Mouse (Mus musculus) stomach, embryonic 16.5 days (tissue): Measurements from ENCODE around the gene Nkap. TPM values are rescaled to one million over a fixed set of nuclear protein-coding genes. Genes with fewer than 3 reads are reported as not detected.
"Not testable (repeated sequence)": the region's sequence is repeated elsewhere in the genome, so short reads cannot be mapped to it uniquely, and the experiment has no call there.

Experiments
- ATAC-seq: fragments of 200-750 bp; cut with Nextera tagmentation; 2 replicates; pipeline ENCODE4 v1.8.0; 2017; ENCODE audit warnings: moderate number of reproducible peaks, moderate TSS enrichment; ENCODE audit not compliant: insufficient read depth, low FRiP score
- H3K27ac ChIP-seq: fragments of 300-500 bp; sonication (generic); 2 replicates; pipeline ENCODE4 v1.5.1; 2014; ENCODE audit warnings: low read length
- H3K27me3 ChIP-seq: fragments of 300-500 bp; sonication (generic); 2 replicates; pipeline ENCODE4 v1.6.1; 2014; ENCODE audit warnings: low read length, control low read depth, mixed read lengths; ENCODE audit not compliant: control insufficient read depth, insufficient read depth
- H3K36me3 ChIP-seq: fragments of 300-500 bp; sonication (generic); 2 replicates; pipeline ENCODE4 v1.6.1; 2014; ENCODE audit warnings: low read length; ENCODE audit not compliant: control insufficient read depth, insufficient read depth
- H3K4me1 ChIP-seq: fragments of 300-500 bp; sonication (generic); 2 replicates; pipeline ENCODE4 v1.6.1; 2014; ENCODE audit warnings: low read length, control low read depth, mixed read lengths; ENCODE audit not compliant: control insufficient read depth, insufficient read depth
- H3K4me2 ChIP-seq: fragments of 300-500 bp; sonication (generic); 2 replicates; pipeline ENCODE4 v1.6.1; 2014; ENCODE audit warnings: low read depth, low read length, mixed read lengths
- H3K4me3 ChIP-seq: fragments of 300-500 bp; sonication (generic); replicated peaks from 2 replicates; pipeline ENCODE4 v1.5.1; 2014; ENCODE audit warnings: mild to moderate bottlenecking, low read length
- H3K9ac ChIP-seq: fragments of 300-500 bp; sonication (generic); 2 replicates; pipeline ENCODE4 v1.6.1; 2014; ENCODE audit warnings: low read length
- H3K9me3 ChIP-seq: fragments of 300-500 bp; sonication (generic); replicated peaks from 2 replicates; pipeline ENCODE4 v1.6.1; 2016; ENCODE audit warnings: low read length, control low read depth; ENCODE audit not compliant: control insufficient read depth
- WGBS: fragments of 180-500 bp; shearing (Covaris S2); extraction: QIAGEN DNeasy Blood & Tissue Kit; methylation state at CpG from one replicate; pipeline ENCODE4 v1.1.7; 2014; 5-methylcytosine and 5-hydroxymethylcytosine counted together
- polyA plus RNA-seq: library from polyadenylated mRNA; unstranded; fragments of >200 nt; fragmentation: Nextera tagmentation; extraction: Ambion mirVana; gene quantifications from 2 replicates; pipeline ENCODE4 v1.2.1, GENCODE M21; 2015

Nkap gene
- polyA plus RNA-seq, 1 experiment from 2014 or later, result 14.2 TPM

- Histone ChIP-seq H3K27ac (no peak overlapping the region), H3K4me3 (no peak overlapping the region), H3K9me3 (no peaks in the 10 kb centered on the region), H3K27me3 (no peaks in the 10 kb centered on the region), H3K9ac (no peak overlapping the region), H3K4me2 (no peak overlapping the region), H3K4me1 (no peaks in the 10 kb centered on the region), H3K36me3 (no peaks in the 10 kb centered on the region)
- no peak for ATAC-seq
- 87% methylated on average over 7 of the region's 7 CpGs for WGBS
These were observed 1.1 kb upstream of the Nkap start for GRCm38 (mm10) chrX:37125511-37125910.

GRCm38 (mm10) chrX:37141732-37142131, 15.1 kb downstream of the Nkap start:
- no peak overlapping the region for H3K9ac ChIP-seq
- WGBS, result 85% methylated on average over 3 of the region's 3 CpGs
- no peaks in the 10 kb centered on the region for H3K9me3 ChIP-seq
- no peak overlapping the region for H3K4me2 ChIP-seq
- H3K36me3 ChIP-seq, result no peaks in the 10 kb centered on the region
- H3K4me1 ChIP-seq, result no peaks in the 10 kb centered on the region
- ATAC-seq, result no peak
- no peaks in the 10 kb centered on the region for H3K27me3 ChIP-seq
- H3K4me3 ChIP-seq, result no peak overlapping the region
- H3K27ac ChIP-seq, result no peak overlapping the region

GRCm38 (mm10) chrX:37144498-37144897, 17.9 kb downstream of the Nkap start:
- H3K4me1 ChIP-seq, H3K4me3 ChIP-seq, H3K27ac ChIP-seq, ATAC-seq, H3K27me3 ChIP-seq, H3K9me3 ChIP-seq, H3K36me3 ChIP-seq, H3K4me2 ChIP-seq, H3K9ac ChIP-seq: not testable (repeated sequence)
- 83% methylated on average over 2 of the region's 4 CpGs for WGBS

GRCm38 (mm10) chrX:37144954-37145353, 18.4 kb downstream of the Nkap start:
- Histone ChIP-seq H3K9ac (no peak overlapping the region), H3K9me3 (no peaks in the 10 kb centered on the region), H3K4me3 (no peak overlapping the region), H3K27ac (no peak overlapping the region), H3K27me3 (no peaks in the 10 kb centered on the region), H3K36me3 (no peaks in the 10 kb centered on the region), H3K4me2 (no peak overlapping the region), H3K4me1 (no peaks in the 10 kb centered on the region)
- no peak for ATAC-seq
- whole genome bisulfite sequencing, result 91% methylated on average over 2 of the region's 2 CpGs

- Histone ChIP-seq H3K9ac (no peak overlapping the region), H3K4me2 (no peak overlapping the region), H3K4me3 (no peak overlapping the region), H3K9me3 (no peaks in the 10 kb centered on the region), H3K4me1 (no peaks in the 10 kb centered on the region), H3K27ac (no peak overlapping the region), H3K27me3 (no peaks in the 10 kb centered on the region), H3K36me3 (no peaks in the 10 kb centered on the region)
- WGBS, result 55% methylated on average over 4 of the region's 4 CpGs
- no peak for ATAC-seq
These were observed 31.2 kb downstream of the Nkap start for GRCm38 (mm10) chrX:37157839-37158238.

- no peak overlapping the region for H3K4me3 ChIP-seq
- 76% methylated on average over 10 of the region's 10 CpGs for WGBS
- no peak overlapping the region for H3K4me2 ChIP-seq
- no peaks in the 10 kb centered on the region for H3K4me1 ChIP-seq
- no peak overlapping the region for H3K9ac ChIP-seq
- no peak for ATAC-seq
- H3K27me3 ChIP-seq, result no peaks in the 10 kb centered on the region
- H3K36me3 ChIP-seq, result no peaks in the 10 kb centered on the region
- no peaks in the 10 kb centered on the region for H3K9me3 ChIP-seq
- no peak overlapping the region for H3K27ac ChIP-seq
These were observed 34.6 kb downstream of the Nkap start for GRCm38 (mm10) chrX:37161169-37161568.

- Histone ChIP-seq H3K27me3 (no peaks in the 10 kb centered on the region), H3K4me1 (no peaks in the 10 kb centered on the region), H3K27ac (no peak overlapping the region), H3K36me3 (no peaks in the 10 kb centered on the region), H3K9ac (no peak overlapping the region), H3K9me3 (no peaks in the 10 kb centered on the region), H3K4me2 (no peak overlapping the region), H3K4me3 (no peak overlapping the region)
- ATAC-seq, result no peak
- 75% methylated on average over 18 of the region's 18 CpGs for WGBS
These were observed 36.5 kb downstream of the Nkap start for GRCm38 (mm10) chrX:37163115-37163514.

GRCm38 (mm10) chrX:37167085-37167484, 40.5 kb downstream of the Nkap start:
- 31% methylated on average over 3 of the region's 3 CpGs for WGBS
- no peaks in the 10 kb centered on the region for H3K36me3 ChIP-seq
- ATAC-seq, result no peak

GRCm38 (mm10) chrX:37168742-37169141, 42.1 kb downstream of the Nkap start, which contains the start of gene Akap14:
TSS of gene Akap14 (minus strand) at chrX:37168842.
- H3K9ac ChIP-seq, result no peak within 1 kb of the TSS
- H3K4me2 ChIP-seq, result no peak within 1 kb of the TSS
- no peaks in the 10 kb centered on the region for H3K9me3 ChIP-seq
- H3K4me3 ChIP-seq, result no peak within 1 kb of the TSS
- no peaks in the 10 kb centered on the region for H3K36me3 ChIP-seq
- no peak for ATAC-seq
- H3K27ac ChIP-seq, result no peak within 1 kb of the TSS
- WGBS, result 53% methylated on average over 5 of the region's 5 CpGs
- H3K27me3 ChIP-seq, result no peaks in the 10 kb centered on the region
- no peaks in the 10 kb centered on the region for H3K4me1 ChIP-seq

More at GRCm38 (mm10) chrX:37167085-37167484, 40.5 kb downstream of the Nkap start:
- no peak overlapping the region for H3K27ac ChIP-seq
- no peaks in the 10 kb centered on the region for H3K27me3 ChIP-seq
- H3K4me3 ChIP-seq, result no peak overlapping the region
- no peak overlapping the region for H3K4me2 ChIP-seq
- no peaks in the 10 kb centered on the region for H3K9me3 ChIP-seq
- no peak overlapping the region for H3K9ac ChIP-seq
- H3K4me1 ChIP-seq, result no peaks in the 10 kb centered on the region

- H3K9me3 ChIP-seq, H3K4me3 ChIP-seq, H3K27me3 ChIP-seq, H3K4me1 ChIP-seq, H3K9ac ChIP-seq, H3K36me3 ChIP-seq, H3K27ac ChIP-seq, ATAC-seq, H3K4me2 ChIP-seq: not testable (repeated sequence)
- 55% methylated on average over 8 of the region's 8 CpGs for WGBS
These were observed 57.8 kb downstream of the Nkap start for GRCm38 (mm10) chrX:37184401-37184800.
